Mouse (Mus musculus): Measurements from ENCODE around the gene Lbp.

Lbp gene

DNA sequence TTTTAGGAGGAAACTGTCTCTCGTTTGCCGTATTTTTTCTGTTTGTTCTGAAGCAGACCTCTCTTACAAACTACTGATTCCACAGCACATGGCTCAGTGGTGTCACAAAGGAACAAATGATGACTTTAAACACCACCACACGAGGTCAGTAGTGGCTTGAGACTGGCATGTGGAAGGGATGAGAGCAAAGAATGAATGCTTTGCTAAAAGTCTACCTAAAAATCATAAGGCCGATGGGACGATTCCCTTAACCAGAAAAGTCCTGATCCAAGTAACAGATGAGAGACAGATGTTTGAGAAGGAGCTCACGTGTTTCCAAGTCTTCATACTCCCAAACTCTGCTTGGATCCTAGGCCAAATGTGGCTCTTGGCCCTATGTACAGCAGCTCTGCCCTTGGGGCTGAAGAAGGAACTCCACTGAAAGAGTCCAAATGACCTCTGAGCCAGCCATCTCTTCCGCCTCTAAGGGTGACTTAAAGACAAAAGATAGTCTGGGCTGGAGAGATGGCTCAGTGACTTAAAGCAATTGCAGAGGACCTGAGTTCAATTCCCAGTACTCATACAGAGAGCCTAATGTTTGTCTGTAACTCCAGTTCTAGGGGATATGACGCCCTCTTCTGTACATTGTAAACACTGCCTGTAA lies 55.5 kb downstream of the Lbp start:
- DNase-seq (ENCODE audit: low spot score), result no peak

- no peak for DNase-seq (ENCODE audit: low spot score)
These were observed 57.9 kb downstream of the Lbp start for GRCm38 (mm10) chr2:158364175-158364574.

- DNase-seq (ENCODE audit: low spot score), result no peak
These were observed 59.0 kb downstream of the Lbp start for GRCm38 (mm10) chr2:158365099-158365850.

DNA sequence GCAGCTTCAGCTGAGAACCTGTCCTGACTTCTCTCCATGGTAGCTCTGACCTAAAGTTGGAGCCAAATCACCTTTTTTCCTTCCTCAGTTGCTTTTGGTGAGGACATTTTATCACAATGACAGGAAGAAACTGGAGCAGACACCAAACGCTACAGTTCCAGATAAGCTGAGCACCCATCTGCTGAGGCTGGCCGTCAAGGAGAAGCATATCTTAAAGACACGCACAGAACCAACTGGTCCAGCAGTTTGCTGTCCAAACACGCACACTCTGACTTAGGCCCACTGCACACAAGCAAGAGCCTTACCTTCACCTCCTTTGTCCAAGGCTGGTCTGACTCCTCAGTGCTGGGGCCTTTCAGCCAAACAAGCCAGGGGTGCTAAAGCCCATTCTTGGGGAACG lies 61.4 kb downstream of the Lbp start:
- DNase-seq (ENCODE audit: low spot score), result no peak

DNA sequence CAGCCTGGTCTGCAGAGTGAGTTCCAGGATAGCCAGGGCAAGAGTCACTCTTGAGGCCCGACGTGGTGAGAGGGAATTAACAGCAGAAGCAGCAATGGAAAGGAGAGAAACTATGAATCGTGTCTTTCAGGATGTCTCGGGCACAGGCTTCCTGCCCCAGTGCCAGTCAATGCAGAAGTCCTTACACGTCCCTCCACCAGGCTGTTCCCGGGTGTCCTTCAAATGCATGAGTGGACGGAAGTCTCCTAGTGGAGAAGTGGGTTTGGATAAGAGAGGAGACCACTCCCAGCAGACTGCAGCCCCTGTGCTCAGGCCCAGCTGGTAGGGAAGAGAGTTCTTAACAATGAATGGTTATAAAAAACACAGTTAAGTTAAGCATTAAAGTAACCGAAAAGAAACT lies 62.0 kb downstream of the Lbp start:
- DNase-seq (ENCODE audit: low spot score), result no peak

DNA sequence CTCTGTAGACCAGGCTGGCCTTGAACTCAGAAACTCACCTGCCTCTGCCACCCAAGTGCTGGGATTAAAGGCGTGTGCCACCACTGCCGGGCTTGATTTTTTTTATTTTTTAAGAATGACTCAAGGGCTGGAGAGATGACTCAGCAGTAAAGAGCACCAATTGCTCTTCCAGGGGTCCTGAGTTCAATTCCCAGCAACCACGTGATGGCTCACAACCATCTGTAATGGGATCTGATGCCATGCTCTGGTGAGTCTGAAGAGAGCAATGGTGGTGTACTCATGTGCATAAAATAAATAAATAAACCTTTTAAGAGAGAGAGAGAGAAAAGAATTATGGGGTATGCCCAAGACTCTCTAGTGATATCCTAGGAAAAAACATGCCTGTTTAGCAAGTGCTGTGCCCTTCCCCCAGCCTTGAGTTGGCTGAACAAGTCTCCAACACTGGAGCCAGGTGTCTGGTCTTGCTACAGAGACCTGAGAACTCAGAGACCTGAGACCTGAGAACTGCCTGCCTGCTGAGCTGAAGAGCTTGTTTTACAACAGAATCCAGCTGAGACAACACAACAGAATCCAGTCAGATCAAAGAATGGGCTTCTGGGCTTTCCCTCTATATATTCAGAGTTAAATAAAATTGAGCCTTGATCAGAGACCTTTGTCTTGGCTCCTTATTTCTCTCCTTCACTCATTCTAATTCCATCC lies 63.3 kb downstream of the Lbp start:
- DNase-seq (ENCODE audit: low spot score), result no peak

DNA sequence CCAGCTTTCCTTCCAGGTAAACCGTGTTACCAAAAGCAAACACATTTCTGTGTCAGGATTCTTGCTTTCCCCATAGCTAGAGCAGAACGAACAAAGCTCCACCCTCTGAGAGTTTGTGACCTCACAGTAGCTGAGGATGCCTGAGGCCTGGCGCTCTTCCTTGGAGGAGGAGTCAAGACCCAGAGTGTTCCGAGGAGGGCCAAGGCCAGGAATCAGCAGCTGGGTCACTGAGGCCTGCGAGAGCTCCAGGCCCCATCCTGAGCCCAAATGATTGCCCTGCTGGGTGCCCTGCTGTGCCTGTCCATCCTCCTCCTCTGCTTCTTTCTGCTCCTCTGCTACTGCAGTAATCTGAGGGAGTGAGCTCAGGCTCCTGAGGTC lies 63.9 kb downstream of the Lbp start:
- no peak for DNase-seq (ENCODE audit: low spot score)

- DNase-seq (ENCODE audit: low spot score), result no peak
These were observed 66.8 kb downstream of the Lbp start for GRCm38 (mm10) chr2:158373061-158373460.

DNA sequence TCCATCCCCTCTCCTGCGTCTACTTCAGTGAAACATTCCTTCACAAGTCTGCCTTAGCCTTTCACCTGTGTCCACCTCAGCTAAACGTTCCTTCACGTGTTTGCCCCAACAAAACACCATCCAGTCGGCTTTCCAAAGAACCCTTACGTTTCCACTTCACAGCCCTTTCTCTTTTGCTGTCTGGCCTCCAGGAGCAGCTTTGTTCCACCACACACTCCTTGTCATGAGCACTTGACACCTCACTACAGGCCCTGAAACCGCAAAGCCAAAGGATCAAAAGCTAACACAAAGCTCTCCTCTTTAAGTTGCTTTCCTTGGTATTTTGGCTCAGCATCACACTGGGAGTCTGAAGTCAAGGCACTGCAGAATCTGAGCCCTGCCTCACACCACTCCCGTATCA lies 67.2 kb downstream of the Lbp start:
- DNase-seq (ENCODE audit: low spot score), result no peak

DNA sequence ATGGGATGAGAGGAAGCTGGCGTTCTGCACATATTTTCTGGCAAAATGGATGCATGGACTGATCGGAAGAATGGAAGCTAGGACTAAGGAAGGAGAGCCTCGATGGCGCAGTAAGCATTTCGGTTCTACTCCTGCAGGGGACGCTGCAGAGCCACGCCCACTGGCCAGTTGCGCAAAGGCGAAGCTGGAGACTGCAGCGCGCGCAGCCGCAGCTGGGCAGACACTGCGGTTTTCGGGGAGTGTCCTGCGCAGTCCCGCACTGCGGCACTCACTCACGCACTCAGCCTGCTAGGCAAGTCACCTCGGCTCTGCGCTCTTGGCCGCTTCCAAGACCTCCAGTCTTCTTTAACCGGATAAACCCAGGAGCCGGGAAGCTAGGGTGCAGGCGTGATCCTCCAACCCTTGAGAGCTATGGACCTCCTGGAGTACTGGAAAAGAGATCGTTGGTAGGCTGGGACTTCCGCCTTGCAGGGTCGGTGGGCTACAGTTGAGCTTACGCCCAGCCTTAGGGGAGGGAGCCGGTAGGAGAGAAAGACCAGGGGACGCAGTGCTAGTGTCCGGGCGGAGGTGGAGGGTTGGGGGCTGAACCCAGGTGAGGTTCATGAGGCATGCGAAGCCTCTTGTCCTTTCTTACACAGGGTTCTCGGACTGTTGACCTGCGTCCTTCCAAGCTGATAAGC lies 69.3 kb downstream of the Lbp start, which contains the start of gene Snhg11:
TSS of gene Snhg11 (plus strand) at position 196 of the 680 bp plus-strand sequence.
- DNase-seq (ENCODE audit: low spot score), result peak; percentile 69

DNA sequence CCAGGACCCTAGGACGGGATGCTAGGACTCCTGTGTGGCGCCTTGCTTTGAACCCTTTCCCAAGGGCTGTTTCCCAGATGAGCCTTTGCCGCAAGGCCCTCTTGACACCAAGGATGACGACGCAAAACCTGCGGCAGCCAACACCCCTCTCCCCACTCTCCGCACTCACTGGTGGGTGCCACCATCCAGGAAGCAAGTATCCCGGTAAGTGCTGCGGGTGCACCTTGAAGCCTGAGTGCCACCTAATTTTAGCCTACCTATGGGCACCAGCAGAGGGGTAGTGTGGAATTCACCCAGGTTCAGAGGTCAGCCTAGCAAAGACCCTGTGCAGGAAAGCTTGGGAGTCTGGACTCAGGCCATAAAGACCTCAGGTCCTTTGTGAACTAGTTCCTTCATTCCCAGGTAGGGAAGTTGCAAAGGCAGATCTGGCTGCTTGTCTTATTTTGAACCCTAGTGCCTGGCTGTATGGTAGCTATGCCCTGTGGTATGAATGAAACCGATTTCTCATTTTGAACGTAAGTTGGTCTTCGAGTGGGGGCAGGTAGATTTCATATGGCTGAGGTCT lies 69.9 kb downstream of the Lbp start:
- DNase-seq (ENCODE audit: low spot score), result no peak

- no peak for DNase-seq (ENCODE audit: low spot score)
These were observed 70.5 kb downstream of the Lbp start for GRCm38 (mm10) chr2:158376798-158377197.

DNA sequence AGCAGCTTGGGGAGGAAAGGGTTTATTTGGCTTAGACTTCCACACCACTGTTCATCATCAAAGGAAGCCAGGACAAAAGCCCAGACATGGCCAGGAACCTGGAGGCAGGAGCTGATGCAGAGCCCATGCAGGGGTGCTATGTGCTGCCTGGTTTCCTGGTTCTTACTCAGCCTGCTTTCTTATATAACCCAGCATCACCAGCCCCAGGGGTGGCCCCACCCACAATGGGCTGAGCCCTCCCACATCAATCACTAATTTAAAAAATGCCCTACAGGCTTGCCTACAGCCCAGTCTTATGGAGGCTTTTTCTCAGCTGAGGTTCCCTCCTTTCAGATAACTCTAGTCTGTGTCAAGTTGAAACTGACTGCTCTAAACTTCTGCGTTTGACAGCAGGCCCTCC lies 71.5 kb downstream of the Lbp start:
- DNase-seq (ENCODE audit: low spot score), result no peak

DNA sequence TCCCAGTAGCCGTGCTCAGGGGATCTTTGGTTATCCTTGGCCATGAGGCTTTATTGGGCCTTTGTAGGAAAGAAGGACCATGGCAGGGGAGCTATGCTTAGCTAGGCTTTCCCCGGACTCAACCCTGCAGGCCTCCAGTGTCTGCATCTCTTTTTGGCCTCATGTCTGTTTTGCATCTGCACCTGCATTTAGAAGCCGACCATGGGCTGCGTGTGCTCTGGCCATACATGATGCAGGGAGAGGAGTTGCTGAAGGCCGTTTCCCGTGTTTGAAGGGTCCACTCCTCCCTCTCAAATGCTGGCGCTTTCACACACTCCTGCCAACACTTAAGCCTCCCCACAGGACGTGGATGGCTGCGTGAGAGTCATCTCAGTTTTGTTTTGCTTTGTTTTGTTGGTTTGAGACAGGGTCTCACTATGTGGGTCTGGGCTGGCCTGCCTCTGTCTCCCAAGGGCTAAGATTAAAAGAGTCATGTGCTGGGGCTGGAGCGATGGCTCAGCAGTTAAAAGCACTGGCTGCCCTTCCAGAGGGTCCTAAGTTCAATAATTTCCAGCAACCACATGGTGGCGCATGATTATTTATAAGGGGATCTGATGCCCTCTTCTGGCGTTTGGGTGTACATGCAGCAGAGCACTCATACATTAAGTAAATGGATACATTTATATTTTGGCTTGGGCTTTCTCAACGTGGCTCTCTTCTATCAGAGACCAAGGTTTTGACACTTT lies 73.2 kb downstream of the Lbp start:
- DNase-seq (ENCODE audit: low spot score), result peak; percentile 95

All from retina, embryonic 14.5 days (tissue).